8 mouse cellular contexts compared by ENCODE assay signal in genomic region chr11:97041022-97041899, GRCm38 (mm10). TPM values are rescaled to one million over a fixed set of nuclear protein-coding genes. Genes with fewer than 3 reads are reported as not detected.
DNase-seq lines count a peak whose midpoint lies in the region; ATAC-seq lines count a peak whose summit lies in the region.

Lrrc46 (minus strand) TSS chr11:97041407.
Mrpl10 (plus strand) TSS chr11:97041560.

- H3K9me3 ChIP-seq in intestine, embryonic 15.5 days, result no peaks in the 10 kb centered on the region

- no peaks in the 10 kb centered on the region for H3K27me3 ChIP-seq in intestine, embryonic 15.5 days (replicated peaks)

- peaks cover 8% of the 10 kb centered on the region for H3K4me1 ChIP-seq in intestine, embryonic 15.5 days (replicated peaks)

- peak within 1 kb of the TSS; percentile 63 for H3K4me3 ChIP-seq in intestine, embryonic 15.5 days (replicated peaks)

- peak; percentile 96 for ATAC-seq in intestine, embryonic 15.5 days

- peak within 1 kb of the TSS; percentile 82 for H3K9ac ChIP-seq in intestine, embryonic 15.5 days

- DNase-seq in adrenal gland, adult 8-10 months, result peak; percentile 75
- peak; percentile 81 for DNase-seq in embryo, embryonic 11.5 days (ENCODE audit: low read depth, low spot score)
- peak; percentile 75 to 87 for DNase-seq in gastrocnemius, postnatal 36 days
- peak; percentile 83 to 88 for DNase-seq in left cerebral cortex, postnatal 25 days (ENCODE audit: low spot score in 2 of 2)
- DNase-seq in mesoderm, embryonic 11.5 days (ENCODE audit: low read depth, low spot score), result peak; percentile 92
- DNase-seq in right cerebral cortex, postnatal 25 days, result peak; percentile 84
- DNase-seq in urinary bladder, postnatal 36 days (ENCODE audit: low spot score in 2 of 2), result peak; percentile 74 to 84

- under 1% methylated on average over 48 of the region's 48 CpGs for WGBS in intestine, embryonic 15.5 days

- peaks cover 4% of the 10 kb centered on the region; the same call in 1 of the 2 replicates for H3K36me3 ChIP-seq in intestine, embryonic 15.5 days

- peak within 1 kb of the TSS; percentile 90 for H3K4me2 ChIP-seq in intestine, embryonic 15.5 days (replicated peaks)

- intact Hi-C loops in gastrocnemius, postnatal 36 days (cut with DNase I), result no loop called here
- intact Hi-C loops in left cerebral cortex, postnatal 25 days (cut with DNase I), result no loop called here

- H3K27ac ChIP-seq in intestine, embryonic 15.5 days, result peak within 1 kb of the TSS; percentile 49

RNA-seq across cellular contexts. Expression of gene Lrrc46, which starts in this region (rescaled TPM):
- 1 to 10 TPM; 1.1 to 1.5 (median 1.3) TPM for total RNA-seq in adrenal gland, adult 8-10 months (2022)
- under 1 TPM in 1 of 2 experiments, not detected in 1; 0.20 TPM for total RNA-seq in gastrocnemius, postnatal 36 days (2021)
- 0.40 and 0.45 TPM in 2 replicates for polyA plus RNA-seq in intestine, embryonic 15.5 days (2015; fragmentation: Nextera tagmentation; extraction: Ambion mirVana)
- total RNA-seq in left cerebral cortex, postnatal 25 days (2021), result under 1 TPM; 0.66 to 0.71 TPM

RNA-seq across cellular contexts. Expression of gene Mrpl10, which starts in this region (rescaled TPM):
- 100 to 1,000 TPM; 129 to 161 (median 147) TPM for total RNA-seq in adrenal gland, adult 8-10 months (2022)
- 10 to 100 TPM; 40.8 to 45.5 TPM for total RNA-seq in gastrocnemius, postnatal 36 days (2021)
- 86.9 and 88.7 TPM in 2 replicates for polyA plus RNA-seq in intestine, embryonic 15.5 days (2015; fragmentation: Nextera tagmentation; extraction: Ambion mirVana)
- total RNA-seq in left cerebral cortex, postnatal 25 days (2021), result 10 to 100 TPM; 67.9 to 68.8 TPM

Comparison
In these comparisons a context has a peak if more than half of its experiments do, and no peak if none do; other contexts are left out.
1. Peak in every context shown above with its lines: DNase-seq, ATAC-seq, H3K4me3 ChIP-seq and H3K27ac ChIP-seq.